Mouse (Mus musculus) cortical plate, adult 2 months (tissue): ENCODE data around the gene Plxdc1. TPM values are rescaled to one million over a fixed set of nuclear protein-coding genes. Genes with fewer than 3 reads are reported as not detected.

Source experiments
- H3K27ac ChIP-seq: fragments of 200-500 bp; 2 replicates; pipeline ENCODE4 v1.5.1; 2012; ENCODE audit warnings: low read length, control low read depth, inconsistent platforms; ENCODE audit not compliant: insufficient read depth
- H3K4me1 ChIP-seq: fragments of 200-500 bp; 2 replicates; pipeline ENCODE4 v1.6.1; 2011; ENCODE audit warnings: low read length; ENCODE audit not compliant: control insufficient read depth, insufficient read depth
- H3K4me3 ChIP-seq: fragments of 200-500 bp; 2 replicates; pipeline ENCODE4 v1.5.1; 2011; ENCODE audit warnings: mild to moderate bottlenecking, low read length, control low read depth; ENCODE audit not compliant: insufficient read depth
- CTCF ChIP-seq: fragments of 200-500 bp; IDR thresholded peaks from 2 replicates; pipeline ENCODE4 v1.5.1; 2011; ENCODE audit warnings: mild to moderate bottlenecking, control low read depth, low read length; ENCODE audit not compliant: insufficient read depth; ENCODE audit errors: extremely low read depth
- POLR2A ChIP-seq: fragments of 200-500 bp; IDR thresholded peaks from 2 replicates; pipeline ENCODE4 v1.6.1; 2011; ENCODE audit warnings: mild to moderate bottlenecking, low read length, control low read depth; ENCODE audit not compliant: insufficient read depth; ENCODE audit errors: extremely low read depth
- polyA plus RNA-seq: library from polyadenylated mRNA; depleted of rRNA; stranded (reverse); fragments of >200 nt; gene quantifications from 2 replicates; pipeline ENCODE4 v1.2.3, GENCODE M21; 2012

Gene Plxdc1
- polyA plus RNA-seq, 1 experiment = 29.2 TPM

DNA sequence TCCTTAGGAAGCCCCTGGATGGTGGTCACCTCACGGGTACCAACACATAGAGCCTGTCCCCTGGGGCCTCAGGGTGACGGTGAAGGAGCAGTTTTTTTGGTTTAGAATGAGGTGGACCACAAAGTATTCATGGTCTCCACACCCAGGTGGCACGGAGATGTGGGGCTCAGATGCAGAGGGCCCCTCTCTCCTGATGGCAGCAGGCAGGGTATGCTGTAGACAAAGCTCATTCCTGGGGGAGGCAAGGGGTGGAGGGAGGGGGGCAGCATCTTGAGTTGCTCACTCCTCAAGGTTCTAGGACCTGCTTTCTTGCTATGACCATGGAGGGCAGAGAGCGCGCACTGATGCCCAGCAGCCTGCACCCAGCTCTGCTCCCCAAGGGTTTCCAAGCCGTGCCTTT lies 15.7 kb upstream of the Plxdc1 start:
- no peak overlapping the region for H3K27ac ChIP-seq
- no peak overlapping the region for H3K4me3 ChIP-seq
- H3K4me1 ChIP-seq = peaks cover 3% of the 10 kb centered on the region
- no peak for TF ChIP-seq CTCF
- 0 out of 2 replicates have a peak, but pooled peaks have one; percentile 6 for TF ChIP-seq POLR2A

GRCm38 (mm10) chr11:98001351-98001824 lies 15.1 kb upstream of the Plxdc1 start:
- no peak for TF ChIP-seq POLR2A
- TF ChIP-seq CTCF = no peak
- Histone ChIP-seq H3K27ac (no peak overlapping the region), H3K4me3 (no peak overlapping the region), H3K4me1 (peaks cover 3% of the 10 kb centered on the region)

GRCm38 (mm10) chr11:98000378-98001140 lies 14.3 kb upstream of the Plxdc1 start:
- no peak overlapping the region for H3K27ac ChIP-seq
- TF ChIP-seq CTCF = no peak
- 0 out of 2 replicates have a peak, but pooled peaks have one; percentile 6 for TF ChIP-seq POLR2A
- no peak overlapping the region for H3K4me3 ChIP-seq
- H3K4me1 ChIP-seq = peaks cover 1% of the 10 kb centered on the region

DNA sequence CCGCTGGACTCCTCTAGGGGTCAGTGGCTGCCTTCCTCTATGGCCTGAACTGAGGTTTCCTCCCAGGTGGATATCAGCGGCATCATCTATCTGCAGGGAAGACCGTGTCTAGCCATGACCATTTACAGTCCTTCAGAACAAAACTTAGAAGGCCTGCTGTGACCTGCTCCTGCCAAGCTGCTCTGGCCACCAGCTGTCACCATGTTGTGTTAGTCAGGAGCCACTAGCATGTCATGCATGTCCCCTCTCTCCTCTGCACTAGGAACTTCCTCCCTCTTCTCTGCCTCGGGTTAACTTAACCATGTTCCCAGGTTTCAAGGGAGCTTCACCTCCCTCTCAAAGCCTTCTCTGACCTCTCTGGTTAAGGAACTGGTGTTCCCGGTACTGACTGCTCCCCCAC lies 13.5 kb upstream of the Plxdc1 start:
- Histone ChIP-seq H3K4me1 (peaks cover 3% of the 10 kb centered on the region), H3K27ac (0 out of 2 replicates have a peak overlapping the region, but pooled peaks have one; percentile 13), H3K4me3 (no peak overlapping the region)
- TF ChIP-seq CTCF (no peak), POLR2A (no peak)

DNA sequence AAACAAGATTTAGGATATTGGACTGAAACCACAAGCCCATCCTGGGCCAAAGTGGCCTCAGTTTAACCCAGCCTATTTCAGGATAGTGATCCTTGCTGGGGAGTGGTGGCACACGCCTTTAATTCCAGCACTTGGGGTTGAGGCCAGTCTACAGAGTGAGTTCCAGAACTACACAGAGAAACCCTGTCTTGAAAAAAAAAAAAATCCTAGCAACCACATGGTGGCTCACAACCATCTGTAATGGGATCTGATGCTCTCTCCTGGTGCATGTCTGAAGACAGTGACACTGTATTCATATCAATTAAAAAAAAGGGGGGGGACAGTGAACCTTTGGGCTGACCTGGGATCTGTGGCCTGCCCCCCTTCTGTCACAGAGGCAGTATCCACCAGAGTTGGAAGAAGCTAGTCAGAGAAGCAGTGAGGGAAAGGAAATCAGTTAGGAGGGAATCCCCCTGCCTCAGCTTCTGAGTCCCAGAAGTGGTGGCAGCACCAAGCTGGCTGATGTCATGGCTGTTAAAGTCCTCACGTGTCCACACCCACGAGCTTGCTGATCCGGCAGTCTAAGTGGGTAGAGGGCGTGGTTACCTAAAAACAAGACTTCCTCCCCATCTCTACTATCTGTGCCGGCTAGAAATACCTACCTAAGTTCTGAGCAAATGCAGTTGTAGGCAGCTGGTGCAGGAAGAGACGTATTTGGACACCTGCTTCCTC lies 12.8 kb upstream of the Plxdc1 start:
- Histone ChIP-seq H3K4me1 (peaks cover 3% of the 10 kb centered on the region), H3K4me3 (no peak overlapping the region), H3K27ac (0 out of 2 replicates have a peak overlapping the region, but pooled peaks have one; percentile 13)
- TF ChIP-seq POLR2A (peak; percentile 63; the same call in 1 of the 2 replicates), CTCF (no peak)

GRCm38 (mm10) chr11:97998074-97998793 lies 12.0 kb upstream of the Plxdc1 start:
- no peak overlapping the region for H3K4me3 ChIP-seq
- peaks cover 3% of the 10 kb centered on the region for H3K4me1 ChIP-seq
- no peak overlapping the region for H3K27ac ChIP-seq
- TF ChIP-seq CTCF (no peak), POLR2A (no peak)

GRCm38 (mm10) chr11:97997387-97997960 lies 11.2 kb upstream of the Plxdc1 start:
- Histone ChIP-seq H3K27ac (no peak overlapping the region), H3K4me1 (peaks cover 3% of the 10 kb centered on the region), H3K4me3 (no peak overlapping the region)
- TF ChIP-seq POLR2A (no peak), CTCF (no peak)

GRCm38 (mm10) chr11:97996691-97997090 lies 10.4 kb upstream of the Plxdc1 start:
- H3K4me3 ChIP-seq = no peak overlapping the region
- peaks cover 3% of the 10 kb centered on the region for H3K4me1 ChIP-seq
- H3K27ac ChIP-seq = no peak overlapping the region
- TF ChIP-seq POLR2A (no peak), CTCF (no peak)
